Mouse (Mus musculus) CD4-positive, CD25-positive, alpha-beta regulatory T cell, adult 2 months (primary cell): ENCODE results near the gene Fam120b.

Experiments
- DNase-seq: peaks from one replicate; pipeline ENCODE4 v3.0.0-alpha.2; 2012; ENCODE audit warnings: low read depth, low spot score

Fam120b gene

DNA sequence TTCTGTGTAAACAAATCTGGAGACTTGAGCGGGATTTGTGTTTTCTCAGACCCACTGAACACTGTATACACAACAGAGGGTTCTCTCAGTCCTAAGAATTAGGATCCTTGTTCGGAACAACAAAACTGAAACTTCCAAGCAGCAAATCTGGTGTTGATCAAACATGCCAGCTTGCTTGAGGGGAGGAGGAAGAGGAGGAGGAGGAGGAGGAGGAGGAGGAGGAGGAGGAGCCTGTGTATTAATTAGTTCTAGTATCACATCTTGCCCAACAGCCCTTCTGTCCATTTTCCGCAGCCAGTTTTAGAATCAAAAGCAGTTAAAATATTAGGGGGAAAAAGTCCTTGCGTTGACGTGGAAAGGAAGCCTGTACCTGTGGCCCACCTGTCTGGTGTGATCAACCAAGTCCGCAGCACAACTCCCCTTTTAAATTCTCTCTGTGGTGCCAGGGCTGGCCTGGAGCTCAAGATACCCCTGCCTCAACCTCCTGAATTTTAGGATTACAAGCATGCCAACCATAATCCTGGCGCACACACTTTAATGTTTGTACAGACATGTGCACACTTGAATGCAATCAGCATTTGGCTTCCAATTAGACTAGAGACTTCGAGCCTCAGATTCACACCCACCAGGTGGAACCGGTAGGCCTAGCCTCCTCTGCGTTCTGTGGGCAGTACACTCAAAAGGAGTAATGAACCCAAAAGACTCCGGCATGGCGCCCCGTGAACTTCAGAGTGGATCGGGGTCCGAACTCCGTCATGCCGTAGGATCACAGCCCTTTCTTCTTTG lies 16.1 kb upstream of the Fam120b start:
- no peak for DNase-seq

DNA sequence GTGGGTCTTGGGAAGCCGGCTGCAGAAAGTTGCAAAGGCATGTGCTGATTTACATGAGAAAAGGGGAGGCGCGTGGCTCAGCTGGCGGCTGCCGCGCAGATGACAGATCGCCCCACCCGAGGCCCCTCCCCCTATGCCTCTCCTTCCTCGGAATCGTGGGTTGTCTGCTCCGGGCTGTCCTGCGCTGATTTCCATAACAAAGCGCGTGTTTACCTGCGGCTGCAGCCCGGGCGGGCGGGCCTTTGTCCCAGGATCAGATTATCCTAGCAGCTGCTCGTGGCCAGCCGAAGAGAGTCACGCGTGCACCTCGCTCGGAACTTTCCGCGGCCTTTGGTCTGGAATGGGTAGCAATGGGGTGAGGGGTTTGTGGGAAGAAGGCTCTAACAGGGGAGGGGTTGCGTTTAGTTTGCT lies 15.4 kb upstream of the Fam120b start:
- DNase-seq = peak; percentile 49

DNA sequence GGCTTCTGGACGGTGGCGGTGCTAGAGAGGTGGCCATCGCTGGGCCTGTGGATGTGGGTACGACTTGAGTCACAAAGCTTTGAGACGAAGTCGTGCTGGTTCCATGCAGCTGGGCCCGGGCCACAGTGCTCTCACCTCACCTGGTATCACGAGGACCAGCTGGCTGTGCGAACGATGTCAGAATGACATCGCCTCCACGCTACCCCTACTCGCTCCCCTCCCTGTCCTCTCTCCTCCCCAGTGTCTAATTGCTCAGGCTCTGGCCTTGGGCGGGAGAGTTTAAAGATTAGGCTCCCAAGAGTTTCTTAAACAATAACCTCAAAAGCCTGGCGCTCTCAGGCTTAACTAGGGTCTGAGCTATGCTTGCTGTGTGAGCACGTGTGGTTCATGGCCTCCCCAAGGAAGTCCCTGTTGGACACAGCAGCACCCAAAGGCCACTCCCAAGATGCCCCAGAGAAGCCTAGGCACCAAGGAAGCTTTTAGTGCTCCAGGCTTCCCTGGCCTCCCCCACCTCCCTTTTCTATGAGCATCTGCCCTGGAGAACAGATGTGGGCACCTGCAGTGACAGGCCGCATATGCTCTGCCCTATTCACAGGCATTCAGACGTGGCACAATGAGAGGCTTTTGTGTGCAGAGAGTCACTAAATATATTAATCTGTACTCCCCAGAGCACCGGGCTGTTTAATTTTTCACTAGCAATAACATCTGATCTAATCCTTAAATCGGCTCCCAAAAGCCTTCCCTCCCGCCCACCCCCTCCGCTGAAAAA lies 14.7 kb upstream of the Fam120b start:
- DNase-seq = no peak

DNA sequence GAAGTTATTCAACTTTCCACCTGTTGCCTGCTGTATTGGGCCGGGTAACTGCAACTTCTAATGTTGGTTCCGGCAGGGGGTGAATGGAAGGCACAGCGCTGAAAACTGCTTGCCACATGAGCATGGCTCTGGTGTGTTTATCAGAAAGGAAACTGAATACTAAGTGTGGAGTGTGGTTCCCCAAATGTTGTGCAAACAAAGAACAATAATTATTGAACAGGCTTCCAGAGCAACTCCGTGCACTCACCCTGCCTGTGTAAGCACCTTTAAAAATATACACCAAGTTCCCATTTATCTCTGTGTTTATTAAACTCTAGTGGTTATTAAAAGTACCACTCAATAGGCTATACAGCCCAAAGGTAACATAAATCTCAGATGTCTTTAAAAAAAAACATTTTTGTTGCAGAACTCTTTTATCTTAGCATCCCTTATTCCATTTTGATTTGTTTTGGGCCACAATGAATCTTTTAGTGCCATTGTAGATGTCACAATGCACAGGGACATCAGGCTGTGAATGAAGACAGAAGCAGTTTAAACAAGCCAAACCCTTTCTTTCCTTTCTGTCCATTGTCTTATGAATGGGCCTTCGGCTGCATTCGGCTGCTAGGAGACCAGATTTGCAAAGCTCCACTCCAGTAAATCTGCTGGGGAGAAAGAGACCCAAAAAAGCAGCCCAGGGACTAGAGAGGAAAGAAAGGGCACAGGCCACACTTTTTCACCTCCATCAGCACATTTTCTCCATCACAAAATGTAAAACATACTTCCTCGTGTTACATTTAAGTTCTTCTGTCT lies 13.9 kb upstream of the Fam120b start:
- DNase-seq = no peak

DNA sequence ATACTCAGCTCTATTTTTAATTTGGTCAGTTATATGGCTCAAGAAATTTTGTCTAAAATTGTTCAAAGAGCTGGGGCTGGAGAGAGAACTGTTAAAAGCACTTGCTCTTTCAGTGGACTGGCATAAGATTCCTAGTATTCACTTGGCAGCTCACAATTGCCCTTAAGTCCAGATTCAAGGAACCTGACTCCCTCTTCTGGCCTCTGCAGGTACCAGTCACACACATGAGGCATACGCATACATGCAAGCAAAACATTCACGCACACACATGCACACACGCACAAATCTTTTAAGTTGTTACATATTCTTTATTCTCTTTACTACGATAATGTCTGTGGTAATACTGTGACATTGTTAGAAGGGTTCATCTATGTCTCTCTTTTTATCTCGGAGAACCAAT lies 12.6 kb upstream of the Fam120b start:
- no peak for DNase-seq

DNA sequence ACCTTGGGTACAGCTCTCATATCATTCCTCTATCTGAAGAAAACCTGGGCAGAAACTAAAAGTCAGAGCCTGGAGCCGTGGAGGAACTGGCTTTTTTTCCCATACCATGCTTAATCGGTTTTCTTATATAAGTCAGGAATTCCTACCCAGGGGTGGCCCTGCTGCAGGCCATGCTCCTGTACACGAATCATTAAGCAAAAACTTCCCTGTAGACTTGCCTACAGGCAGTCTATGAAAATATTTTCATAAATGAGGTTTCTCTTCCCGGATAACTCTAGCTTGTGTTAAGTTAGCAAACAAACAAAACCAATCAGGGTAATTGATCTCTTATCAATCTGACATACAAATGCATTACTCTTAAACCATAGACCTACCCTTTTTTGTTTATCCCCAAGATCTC lies 7.1 kb upstream of the Fam120b start:
- DNase-seq = no peak

DNA sequence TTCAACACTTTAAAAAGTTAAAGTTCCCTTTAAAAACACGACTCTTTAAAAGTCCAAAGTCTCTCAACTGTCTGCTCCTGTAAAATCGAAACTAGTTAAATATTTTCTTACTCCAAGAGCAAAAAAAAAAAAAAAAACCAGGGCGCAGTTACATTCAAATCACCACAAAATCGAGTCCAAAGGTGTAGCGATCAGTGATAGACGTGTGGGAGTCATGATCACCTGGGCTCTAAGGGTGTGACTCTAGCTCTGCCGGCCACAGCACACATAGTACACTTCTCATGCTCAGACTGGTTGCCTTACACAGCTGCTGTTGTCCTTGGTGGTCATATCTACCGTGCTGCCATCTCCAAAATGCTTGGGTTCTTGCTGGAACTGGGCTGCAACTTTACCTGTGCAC lies 6.6 kb upstream of the Fam120b start:
- no peak for DNase-seq

DNA sequence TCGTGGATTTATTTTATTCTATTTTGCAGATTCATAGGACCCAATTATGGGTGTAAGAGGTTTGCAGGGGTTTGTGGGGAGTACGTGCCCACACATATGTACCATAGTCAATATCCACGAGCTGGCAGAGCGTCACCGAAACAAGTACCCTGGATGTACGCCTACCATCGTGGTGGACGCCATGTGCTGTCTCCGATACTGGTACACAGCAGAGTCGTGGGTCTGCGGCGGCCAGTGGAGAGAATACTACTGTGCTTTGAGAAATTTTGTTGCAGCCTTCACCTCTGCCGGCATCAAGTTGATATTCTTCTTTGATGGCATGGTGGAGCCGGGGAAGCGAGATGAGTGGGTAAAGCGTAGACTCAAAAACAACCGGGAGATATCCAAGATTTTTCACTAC lies 5.7 kb downstream of the Fam120b start:
- no peak for DNase-seq

DNA sequence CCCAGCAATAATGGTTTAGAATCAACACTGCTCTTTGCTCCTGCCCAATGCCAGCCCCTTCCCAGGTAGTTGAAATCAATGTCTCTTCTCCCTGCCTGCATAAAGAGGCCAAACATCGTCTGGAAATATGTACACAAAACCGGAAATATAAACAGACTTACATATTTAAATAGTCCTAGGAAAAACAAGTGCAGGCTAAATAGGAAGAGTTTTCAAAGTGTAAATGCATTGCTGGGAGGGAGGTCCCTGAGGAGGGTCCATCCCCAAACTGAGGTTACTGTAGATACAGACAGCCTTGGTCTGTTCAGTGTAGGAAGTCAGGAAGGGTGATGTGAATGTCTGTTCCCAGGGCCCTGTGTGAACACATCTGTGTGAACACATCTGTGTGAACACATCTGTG lies 10.6 kb downstream of the Fam120b start:
- DNase-seq = no peak

DNA sequence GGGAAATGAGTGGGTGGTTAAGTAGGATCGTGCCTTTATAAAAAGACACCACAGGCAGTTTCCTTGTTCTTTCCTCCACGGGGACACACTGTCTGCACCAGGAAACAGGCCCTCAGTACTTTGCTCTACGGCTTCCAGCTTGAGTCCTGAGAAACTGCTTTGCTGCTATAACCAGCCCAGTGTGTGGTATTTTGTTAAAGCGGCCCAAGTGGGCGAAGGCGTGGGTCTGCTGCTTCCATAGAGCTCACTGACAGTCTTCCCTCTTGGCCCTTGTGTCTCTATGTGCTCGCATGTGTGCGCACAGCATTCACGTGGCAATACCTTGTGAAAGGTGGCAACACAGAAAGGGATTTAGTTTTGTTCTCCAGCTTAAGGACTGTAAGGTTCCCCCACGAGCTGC lies 13.3 kb downstream of the Fam120b start:
- no peak for DNase-seq

DNA sequence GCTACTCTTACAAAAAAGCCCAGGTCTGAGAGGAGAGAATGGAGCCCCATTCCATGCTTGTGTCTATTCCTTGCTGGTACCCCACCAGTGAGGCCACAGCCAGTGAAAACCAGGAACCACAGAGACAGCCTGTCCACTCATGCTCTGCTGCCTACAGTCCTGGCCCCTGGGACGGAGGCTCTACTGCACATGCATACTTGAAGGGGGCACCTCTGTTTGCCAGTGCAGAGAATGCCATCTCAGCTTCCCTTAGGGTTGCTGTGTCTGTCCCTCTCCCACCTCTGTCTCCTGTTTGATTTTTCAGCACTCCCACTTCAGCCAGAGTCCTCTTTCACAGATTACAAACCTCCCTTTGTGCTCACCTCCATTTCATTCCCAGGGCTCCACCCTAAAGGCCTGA lies 14.9 kb downstream of the Fam120b start:
- no peak for DNase-seq

DNA sequence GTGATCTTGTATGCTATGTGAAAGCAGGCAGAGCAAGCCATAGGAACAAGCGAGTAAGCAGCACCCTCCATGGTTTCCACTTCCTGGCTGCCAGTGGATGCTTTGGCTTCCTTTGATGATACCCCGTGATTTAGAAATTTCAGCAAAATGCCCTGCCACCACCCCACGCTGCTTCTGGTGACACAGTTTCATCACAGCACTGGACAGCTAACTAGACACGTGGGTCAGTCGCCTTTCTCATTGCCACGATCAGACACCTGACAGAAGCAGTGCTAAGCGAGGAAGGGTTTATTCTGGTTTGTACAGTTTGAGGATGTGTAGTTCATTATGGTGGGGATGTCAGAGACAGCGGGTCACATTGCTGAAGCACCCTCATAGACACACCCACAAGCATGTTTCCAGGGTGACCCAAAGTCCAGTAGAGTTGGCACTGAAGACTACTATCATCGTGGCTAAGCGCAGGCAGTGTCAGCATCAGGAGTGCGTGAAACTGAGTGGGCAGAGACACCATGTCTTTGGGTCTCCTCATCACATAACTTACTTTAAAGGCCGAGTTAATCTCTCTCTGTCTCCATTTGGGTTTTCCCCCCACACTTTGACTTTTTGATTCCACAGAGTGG lies 20.7 kb downstream of the Fam120b start:
- DNase-seq = no peak

DNA sequence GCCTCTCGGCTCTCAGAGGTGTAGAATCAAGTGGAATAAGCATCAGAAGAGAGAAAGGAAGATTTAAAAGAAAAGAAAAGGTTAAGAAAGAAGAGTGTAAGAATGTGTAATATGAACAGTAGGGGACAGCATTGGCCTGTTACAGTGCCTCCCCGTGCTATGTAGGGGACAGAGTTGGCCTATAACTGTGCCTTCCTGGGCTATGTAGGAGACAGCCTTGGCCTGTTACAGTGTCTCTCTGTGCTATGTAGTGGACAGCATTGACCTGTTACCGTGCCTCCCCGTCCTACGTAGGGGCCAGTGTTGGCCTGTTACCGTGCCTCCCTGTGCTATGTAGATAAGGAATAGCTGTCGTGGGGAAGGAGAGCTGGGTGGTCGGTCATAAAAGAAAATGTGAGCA lies 23.5 kb downstream of the Fam120b start:
- DNase-seq = no peak

DNA sequence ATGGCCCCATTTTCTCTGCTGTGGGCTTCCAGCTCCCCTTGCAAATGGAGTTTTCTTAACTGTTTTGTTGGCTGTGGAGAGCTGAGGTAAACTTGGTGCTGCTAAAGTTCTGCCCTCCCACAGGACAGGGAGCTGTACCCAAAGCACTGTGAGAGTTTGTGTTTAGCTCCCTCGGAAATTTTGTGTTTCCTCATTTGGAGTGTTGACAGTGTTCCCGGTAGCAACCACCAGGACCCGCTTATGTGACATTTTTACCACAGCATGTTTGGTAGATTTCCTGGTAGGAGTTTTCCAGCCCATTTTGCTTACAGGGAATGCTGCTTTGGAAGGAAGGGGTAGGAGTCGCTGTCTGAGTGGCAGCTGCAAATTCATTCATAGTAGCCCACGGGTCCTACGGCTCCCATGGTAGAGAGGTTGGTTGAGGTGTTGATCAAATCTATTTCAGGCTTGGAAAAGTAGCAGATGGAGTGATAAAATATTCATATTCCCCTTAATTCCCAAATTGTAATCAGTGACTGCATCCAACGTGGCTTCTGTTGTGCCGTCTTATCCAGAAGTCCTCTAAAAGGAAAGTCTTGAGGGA lies 24.1 kb downstream of the Fam120b start:
- no peak for DNase-seq

DNA sequence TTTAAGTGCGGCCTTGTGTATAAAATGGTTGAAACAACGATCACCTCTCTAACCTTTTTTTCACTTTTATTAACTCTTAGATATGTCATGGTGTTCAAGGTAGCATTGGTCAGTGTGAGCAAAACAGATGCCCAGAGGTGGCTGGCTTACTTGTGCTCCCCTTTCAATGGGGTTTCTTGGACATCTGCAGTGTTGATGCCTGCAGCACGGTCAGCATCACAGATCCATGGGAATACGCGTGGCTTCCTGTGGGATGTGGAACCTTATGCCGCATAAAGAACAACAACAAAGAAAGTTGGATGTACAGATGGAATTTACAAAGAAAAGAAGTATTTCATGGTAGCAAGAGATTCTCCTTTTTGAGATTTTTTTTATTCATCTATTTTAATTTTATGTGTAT lies 25.4 kb downstream of the Fam120b start:
- DNase-seq = no peak

DNA sequence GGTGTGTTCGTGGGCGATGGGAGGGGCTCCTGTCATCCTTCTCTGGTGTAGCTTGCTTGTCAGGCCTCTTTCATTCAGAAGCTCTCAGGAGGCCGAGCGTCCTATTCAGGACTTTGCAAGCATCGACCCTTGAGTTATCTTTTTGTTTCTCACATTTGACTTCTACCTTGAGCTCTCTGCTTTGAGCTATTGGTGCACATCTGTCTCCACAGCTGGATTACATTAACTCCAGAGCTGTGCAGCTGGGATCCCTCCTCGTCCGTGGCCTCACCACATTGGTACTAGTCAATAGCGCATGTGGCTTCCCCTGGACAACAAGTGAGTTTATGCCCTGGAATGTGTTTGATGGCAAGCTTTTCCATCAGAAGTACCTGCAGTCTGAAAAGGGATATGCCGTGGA lies 26.7 kb downstream of the Fam120b start:
- DNase-seq = no peak

DNA sequence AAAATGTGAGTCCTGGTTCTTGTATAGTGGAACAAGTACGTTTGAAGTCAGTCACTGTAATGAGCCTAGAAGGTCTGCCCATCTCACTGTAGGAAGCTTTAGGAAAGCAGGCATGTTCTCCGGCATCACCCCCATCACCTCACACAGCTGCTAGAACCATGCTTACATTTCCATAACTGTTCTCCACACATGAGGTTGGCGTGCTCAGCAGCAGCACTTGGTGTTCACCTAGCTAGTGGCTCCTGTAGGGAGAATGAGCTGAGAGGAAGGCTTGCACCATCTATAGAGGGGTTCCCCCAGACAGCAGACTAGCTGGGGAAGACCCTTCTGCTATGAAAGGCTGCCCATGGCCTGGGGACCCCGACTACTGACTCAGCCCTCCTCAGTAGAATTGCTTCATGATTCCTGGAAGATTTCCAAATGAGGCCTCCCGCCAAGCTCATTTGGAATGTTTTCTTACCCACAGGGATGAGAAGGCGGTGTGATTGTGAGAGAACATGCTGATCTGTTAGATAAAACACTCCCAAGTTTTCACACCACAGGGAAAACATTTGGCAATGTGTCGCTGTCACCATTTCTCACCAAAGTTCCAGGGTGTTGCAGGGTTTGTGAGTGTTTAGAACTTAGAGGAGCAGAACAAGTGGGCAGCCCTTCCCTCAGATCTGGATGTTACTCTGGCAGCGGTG lies 27.2 kb downstream of the Fam120b start:
- DNase-seq = no peak

DNA sequence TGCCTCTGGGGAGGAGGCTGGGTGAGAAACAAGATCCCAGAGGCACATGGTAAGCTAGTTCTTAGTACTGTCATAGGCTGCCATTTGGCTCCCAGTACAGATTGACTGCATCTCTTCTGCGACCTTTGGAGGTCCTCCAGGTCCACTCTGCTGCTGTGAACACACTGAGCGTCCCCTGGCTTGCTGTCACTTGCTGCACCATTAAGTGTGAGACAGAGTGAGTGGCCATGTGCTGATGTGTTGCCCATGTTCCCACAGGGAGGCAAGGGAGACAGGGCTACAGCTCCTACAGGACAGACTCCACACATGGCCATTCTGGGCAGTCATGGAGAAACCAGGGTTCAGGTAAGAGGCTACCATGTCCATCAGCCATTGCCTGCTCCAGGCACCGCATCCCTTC lies 29.9 kb downstream of the Fam120b start:
- no peak for DNase-seq

DNA sequence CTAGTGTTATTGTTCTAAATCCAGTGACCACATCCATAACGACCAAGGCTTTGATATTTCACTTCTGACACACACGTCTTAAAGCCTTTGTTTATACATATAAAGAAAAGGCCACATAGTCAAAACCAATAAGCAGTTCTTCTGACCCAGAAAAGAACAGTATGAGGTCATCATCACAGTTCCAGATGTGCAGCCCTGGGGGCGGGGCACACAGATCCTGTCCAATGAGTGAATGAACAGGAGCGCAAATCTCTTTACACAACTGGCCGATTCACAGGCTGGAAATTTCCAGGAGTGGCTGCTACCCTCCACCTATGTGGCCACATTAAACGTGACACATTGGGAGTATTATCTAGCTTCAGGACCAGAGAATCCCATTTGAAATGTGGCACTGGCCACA lies 33.4 kb downstream of the Fam120b start:
- DNase-seq = no peak

DNA sequence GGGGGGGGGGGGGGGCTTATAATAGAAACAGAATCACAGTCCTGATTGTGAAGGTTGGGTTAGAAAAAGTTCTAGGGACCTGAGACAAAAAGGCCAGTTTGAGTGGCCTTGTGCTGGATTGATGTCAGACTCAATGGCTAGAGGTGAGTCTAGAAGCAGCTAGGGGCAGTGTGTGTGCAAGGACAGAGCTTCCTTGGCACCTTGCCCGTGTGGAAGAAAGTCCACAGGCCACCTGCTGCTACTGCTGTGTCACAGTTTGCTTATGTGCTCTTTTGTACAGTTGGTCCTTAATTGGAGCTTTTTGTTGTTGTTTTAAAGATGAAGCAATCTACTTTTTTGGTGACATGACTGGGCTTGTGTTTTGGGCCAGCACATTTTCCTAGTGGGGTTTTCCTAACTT lies 33.9 kb downstream of the Fam120b start:
- DNase-seq = no peak

DNA sequence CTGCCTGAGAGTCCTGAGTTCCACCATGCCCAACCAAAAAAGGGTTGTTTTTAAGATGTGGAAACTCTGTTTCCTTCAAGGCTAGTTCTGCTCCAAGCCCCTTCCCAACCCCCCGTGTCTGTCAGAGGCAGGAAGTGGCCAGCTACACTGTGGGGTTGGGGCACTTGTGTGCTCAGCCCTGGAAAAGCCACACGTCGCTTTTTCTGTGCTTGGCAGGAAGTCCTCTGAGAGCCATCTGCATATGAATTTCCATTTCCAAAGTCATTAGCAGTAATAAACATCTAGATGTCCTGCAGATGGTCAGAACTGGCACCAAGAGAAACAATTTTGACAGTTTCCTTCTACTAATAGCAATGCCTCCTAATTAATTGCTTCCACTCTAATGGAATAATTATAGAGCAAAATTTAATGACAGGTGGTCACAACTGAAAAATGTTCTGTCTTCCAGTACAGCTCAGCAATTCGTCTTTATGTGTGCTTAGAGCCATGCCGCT lies 35.1 kb downstream of the Fam120b start:
- DNase-seq = peak; percentile 6
